Mouse (Mus musculus) bone marrow macrophage, adult 2 months (primary cell): ENCODE results near the gene D630023F18Rik. TPM values are rescaled to one million over a fixed set of nuclear protein-coding genes. Genes with fewer than 3 reads are reported as not detected.

Experiments used
- H3K27ac ChIP-seq: 2 replicates; pipeline ENCODE4 v1.5.1; 2012; ENCODE audit warnings: low read depth, low read length; ENCODE audit not compliant: insufficient read depth
- H3K4me1 ChIP-seq: 2 replicates; pipeline ENCODE4 v1.6.1; 2012; ENCODE audit warnings: low read length; ENCODE audit not compliant: control insufficient read depth, insufficient read depth
- H3K4me3 ChIP-seq: 2 replicates; pipeline ENCODE4 v1.5.1; 2012; ENCODE audit warnings: mild to moderate bottlenecking, low read length, moderate library complexity; ENCODE audit not compliant: insufficient read depth
- CTCF ChIP-seq: IDR thresholded peaks from 2 replicates; pipeline ENCODE4 v1.5.1; 2012; ENCODE audit warnings: low read depth, mild to moderate bottlenecking, low read length, moderate library complexity
- POLR2A ChIP-seq: IDR thresholded peaks from 2 replicates; pipeline ENCODE4 v1.6.1; 2012; ENCODE audit warnings: mild to moderate bottlenecking, low read depth, low read length, borderline replicate concordance
- polyA plus RNA-seq: library from polyadenylated mRNA; stranded (reverse); fragments of >200 nt; gene quantifications from 2 replicates; pipeline ENCODE4 v1.2.4, GENCODE M21; 2012; ENCODE audit not compliant: missing spikeins, insufficient read depth, insufficient read length

The D630023F18Rik gene
- polyA plus RNA-seq, 1 experiment: 2.1 TPM

DNA sequence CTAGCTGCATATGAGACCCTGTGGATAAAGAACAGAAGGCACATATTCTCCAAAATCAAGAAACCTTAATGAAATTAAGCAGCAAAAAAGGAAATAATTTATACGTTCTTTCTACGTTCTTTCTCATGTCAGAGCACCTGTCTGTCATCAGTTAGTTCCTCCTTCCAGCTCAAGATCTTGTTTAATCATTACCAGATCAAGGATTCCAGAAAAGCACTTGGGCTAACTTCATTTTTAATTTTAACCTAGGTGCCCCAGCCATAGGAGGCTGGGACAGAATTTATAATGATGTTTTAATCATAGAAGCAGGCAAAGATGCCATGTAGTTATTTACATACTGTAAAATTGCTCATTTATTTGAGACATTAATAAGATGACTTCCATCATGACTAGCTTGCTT, 21.8 kb upstream of the D630023F18Rik start:
- Histone ChIP-seq H3K27ac (no peak overlapping the region), H3K4me1 (no peaks in the 10 kb centered on the region), H3K4me3 (no peak overlapping the region)
- TF ChIP-seq CTCF (no peak), POLR2A (no peak)

DNA sequence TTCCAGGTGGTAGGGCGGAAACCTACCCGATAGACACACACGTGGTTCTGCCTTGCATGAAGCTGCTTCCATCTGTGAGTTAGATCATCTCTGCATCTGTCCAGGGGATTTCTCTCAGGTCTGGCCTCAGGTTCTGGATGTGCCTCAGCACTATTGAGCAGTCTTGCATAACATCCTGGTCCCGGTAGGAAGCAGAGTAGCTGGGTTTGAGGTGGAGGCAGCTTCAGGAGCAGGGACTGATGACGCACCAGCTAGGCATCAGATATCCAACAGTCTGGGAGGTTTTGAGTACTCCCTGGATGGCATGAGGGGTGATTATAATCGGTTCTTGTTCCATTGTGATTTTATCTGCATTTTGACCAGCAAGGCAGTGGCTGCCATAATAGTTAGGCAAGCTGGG, 14.5 kb upstream of the D630023F18Rik start:
- TF ChIP-seq POLR2A (no peak), CTCF (no peak)
- no peak overlapping the region for H3K27ac ChIP-seq

DNA sequence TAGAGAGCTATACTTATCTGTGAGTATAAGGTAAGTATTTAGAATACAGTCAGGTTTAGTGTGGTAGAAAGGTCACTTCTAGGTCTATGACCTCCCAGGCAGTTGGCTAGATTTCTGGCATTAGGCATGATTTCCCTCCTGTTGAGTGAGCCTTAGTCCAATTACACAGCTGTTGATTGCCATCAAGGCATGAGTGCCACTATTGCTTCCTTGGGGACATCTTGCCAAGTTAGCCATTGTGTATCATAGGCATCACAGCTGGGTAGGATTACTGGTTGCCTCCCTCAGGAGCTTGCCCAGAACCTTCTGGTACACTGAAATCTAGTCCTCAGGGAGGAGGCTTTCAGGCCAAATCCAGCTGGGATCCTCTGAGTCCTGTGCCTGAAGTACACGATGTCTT, 9.8 kb upstream of the D630023F18Rik start:
- Histone ChIP-seq H3K4me3 (no peak overlapping the region), H3K27ac (no peak overlapping the region), H3K4me1 (no peaks in the 10 kb centered on the region)
- no peak for TF ChIP-seq CTCF
- no peak for TF ChIP-seq POLR2A

More for the DNA sequence above, 14.5 kb upstream of the D630023F18Rik start:
- Histone ChIP-seq H3K4me1 (no peaks in the 10 kb centered on the region), H3K4me3 (no peak overlapping the region)

DNA sequence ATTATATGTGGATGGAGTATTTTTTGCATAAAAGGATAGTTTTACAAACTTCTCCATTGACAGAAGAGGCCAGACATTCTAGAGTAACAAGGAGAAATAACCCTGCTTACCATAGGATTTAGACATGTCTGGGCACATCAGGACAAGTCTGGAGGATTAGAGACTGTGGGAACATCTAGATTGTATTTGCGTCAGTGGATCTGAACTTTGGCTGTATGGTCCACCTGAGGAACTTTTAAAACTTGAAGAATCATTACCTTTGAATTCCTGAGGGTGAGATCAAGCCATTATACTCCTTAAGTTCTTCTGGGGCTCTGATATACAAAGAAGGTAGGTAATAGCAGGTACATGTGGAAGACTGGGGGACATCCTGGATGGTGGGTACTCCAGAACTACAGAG, 8.7 kb upstream of the D630023F18Rik start:
- Histone ChIP-seq H3K4me3 (no peak overlapping the region), H3K27ac (no peak overlapping the region), H3K4me1 (no peaks in the 10 kb centered on the region)
- TF ChIP-seq CTCF: no peak
- TF ChIP-seq POLR2A: no peak

DNA sequence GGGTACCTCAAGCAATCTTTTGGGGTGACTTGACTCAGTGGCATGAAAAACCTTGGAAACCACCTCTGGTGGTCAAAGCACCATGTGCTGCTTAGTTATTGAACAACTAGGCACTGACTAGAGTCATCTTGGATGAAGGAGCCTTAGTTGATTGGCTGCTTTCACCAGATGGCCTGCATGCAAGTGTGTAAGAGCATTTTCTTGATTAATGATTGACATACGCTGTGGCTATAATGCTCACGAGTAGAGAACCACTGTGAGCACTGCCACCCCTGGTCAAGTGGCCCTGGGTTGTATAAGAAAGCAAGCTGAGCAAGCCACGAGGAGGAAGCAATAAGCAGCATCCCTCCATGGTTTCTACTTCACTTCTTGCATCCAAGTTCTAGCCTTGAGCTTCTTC, 7.2 kb upstream of the D630023F18Rik start:
- Histone ChIP-seq H3K27ac (no peak overlapping the region), H3K4me3 (no peak overlapping the region), H3K4me1 (no peaks in the 10 kb centered on the region)
- TF ChIP-seq CTCF (no peak), POLR2A (no peak)

DNA sequence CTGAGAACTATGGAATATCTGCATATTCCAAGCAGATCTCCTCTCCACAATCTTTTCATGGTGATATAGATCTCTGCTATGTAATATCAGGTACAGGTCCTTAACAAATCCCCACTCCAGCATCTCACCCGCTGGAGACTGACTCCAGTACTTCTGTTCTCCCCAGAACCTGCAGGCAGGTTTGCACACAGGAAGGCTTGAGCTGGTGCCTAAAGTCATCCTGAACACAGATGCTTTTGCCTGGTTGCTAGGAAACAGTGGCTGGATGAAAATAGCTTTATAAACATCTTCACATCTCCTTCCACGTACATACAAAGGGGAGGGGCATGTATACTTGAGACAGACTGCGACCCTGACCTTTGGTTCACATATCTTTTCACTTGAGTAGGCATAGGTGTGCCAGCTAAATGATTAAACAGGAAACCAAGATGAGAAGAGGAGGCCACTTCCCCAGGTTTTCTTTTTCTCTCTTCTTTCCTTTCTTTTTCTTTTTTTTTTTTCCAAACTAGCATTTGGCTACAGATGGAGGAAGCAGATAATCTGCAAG, 6.7 kb upstream of the D630023F18Rik start:
- H3K4me1 ChIP-seq: no peaks in the 10 kb centered on the region
- H3K27ac ChIP-seq: no peak overlapping the region
- TF ChIP-seq CTCF (no peak), POLR2A (no peak)
- H3K4me3 ChIP-seq: no peak overlapping the region

DNA sequence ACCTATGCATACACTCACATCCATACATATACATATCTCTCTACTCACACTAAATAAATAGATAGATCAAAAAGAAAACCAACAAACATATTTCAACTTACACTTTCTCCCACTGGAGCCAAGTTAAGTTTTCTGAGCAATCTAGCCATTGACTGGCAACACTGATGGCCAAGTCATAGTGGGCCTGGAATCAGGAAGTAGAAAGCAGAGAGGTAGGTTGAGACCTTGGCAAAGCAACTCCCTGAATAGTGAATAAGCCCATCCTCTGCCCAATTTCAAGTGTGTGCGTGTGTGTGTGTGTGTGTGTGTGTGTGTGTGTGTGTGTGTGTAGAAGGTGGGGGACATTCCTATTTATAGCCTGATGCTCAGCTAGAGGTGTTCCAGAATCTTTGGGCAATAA, 3.6 kb downstream of the D630023F18Rik start, which contains the start of gene Gm28845:
TSS of gene Gm28845 (minus strand) at position 121 of the 400 bp plus-strand sequence.
- TF ChIP-seq POLR2A: no peak
- no peak for TF ChIP-seq CTCF
- Histone ChIP-seq H3K4me1 (no peaks in the 10 kb centered on the region), H3K4me3 (no peak within 1 kb of the TSS), H3K27ac (no peak within 1 kb of the TSS)

DNA sequence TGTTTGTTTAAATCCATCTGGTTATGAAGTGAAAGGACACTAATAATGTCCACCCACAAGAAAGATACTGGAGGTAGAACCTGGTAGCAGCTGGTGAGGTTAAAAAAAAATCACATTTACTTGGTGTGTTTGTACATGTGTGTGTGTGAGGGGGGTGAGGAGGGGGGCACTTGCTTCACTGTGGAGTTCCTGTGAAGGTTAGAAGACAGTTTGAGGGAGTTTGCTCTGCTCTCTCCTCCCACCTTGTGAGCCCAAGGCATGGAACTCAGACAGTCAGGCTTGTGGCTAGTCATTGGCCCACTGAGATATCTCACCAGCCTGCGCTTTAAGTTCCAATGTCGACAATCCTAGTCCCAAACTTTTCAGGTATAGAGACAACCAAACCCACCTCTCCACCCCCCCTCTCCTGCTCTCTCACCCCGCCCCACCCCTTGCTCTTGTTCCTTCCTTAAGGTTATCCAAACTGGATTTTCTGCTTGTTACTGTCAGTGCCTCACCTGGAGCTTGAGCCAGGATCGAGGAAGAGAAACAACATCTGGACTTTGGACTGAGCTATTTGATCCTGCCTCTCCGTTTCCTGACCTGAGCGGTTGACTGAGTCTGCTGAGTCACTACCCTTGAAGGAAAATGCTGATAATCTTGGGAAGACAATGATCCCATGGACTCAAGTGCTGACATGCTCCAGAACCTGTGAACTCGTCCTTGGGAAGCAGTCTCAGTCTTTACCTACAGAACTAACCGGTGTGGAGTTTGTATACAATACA, 4.7 kb downstream of the D630023F18Rik start:
- Histone ChIP-seq H3K4me3 (no peak overlapping the region), H3K27ac (no peak overlapping the region), H3K4me1 (peaks cover 4% of the 10 kb centered on the region)
- TF ChIP-seq CTCF (no peak), POLR2A (no peak)

DNA sequence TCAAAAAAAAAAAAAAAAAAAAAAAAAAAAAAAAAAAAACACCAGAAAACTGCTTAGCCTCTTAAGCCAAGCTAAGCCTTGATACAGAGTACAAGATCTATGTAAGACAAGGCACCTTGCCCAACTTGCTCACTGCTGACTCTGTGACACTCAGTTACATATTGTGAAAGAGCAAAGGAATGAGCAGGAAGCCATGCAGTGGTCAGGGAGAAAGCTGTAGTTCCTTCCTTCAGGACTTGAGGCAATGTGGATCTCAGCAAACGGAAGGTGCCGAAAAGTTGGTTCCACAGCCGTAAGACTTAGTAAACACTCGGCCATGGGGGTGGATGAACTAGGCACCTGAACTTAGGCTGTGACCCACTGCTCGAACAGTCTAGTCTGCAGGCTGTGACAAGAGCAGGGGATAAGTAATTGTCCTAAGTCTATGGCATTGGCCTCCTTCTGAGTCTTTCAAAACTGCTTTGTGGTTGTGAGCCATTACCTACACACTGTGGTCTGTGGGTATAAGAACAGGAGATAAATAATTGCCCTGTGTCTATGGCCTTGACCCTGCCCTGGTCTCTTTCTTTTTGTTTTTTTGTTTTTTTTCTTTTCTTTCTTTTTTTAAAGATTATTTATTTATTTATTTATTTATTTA, 9.4 kb downstream of the D630023F18Rik start:
- Histone ChIP-seq H3K4me3 (no peak overlapping the region), H3K4me1 (peaks cover 30% of the 10 kb centered on the region), H3K27ac (peak overlapping the region; percentile 91)
- TF ChIP-seq CTCF: no peak
- no peak for TF ChIP-seq POLR2A

DNA sequence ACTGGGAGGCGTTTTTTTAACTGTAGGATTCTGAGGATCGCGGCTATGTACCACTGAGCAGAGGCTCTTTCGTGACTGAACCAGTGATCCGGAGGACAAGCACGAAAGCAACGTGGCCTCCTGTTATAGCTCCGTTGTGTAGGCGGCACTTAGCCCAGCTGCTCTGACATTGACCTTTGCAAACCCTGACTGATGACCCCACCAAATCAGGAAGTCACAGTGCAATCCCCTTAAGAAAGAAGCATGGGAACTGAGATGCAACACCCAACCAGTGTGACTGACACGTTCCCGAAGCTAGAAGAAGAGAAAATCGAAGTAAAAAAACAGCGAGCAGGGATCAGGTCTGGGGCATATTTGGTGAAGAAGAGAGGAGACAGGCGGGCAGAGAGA, 10.2 kb downstream of the D630023F18Rik start:
- TF ChIP-seq POLR2A (no peak), CTCF (no peak)
- peaks cover 37% of the 10 kb centered on the region for H3K4me1 ChIP-seq
- no peak overlapping the region for H3K4me3 ChIP-seq
- peak overlapping the region; percentile 79 for H3K27ac ChIP-seq
